ENCODE assay signal across 22 mouse cellular contexts in genomic region chr8:64928938-64929337, GRCm38 (mm10). TPM values are rescaled to one million over a fixed set of nuclear protein-coding genes. Genes with fewer than 3 reads are reported as not detected.
A peak's percentile ranks its signal among the peaks of the same experiment; 100 is the strongest.
DNase-seq lines count a peak whose midpoint lies in the region.
"Had no signal": no experiment of that assay in that cellular context is flagged by ENCODE, and none has a peak within 500 bp of the region (broad histone marks: within the 10 kb centered on the region; RNA-seq: fewer than 3 reads in every experiment).

No protein-coding gene starts in this region.

- peak; percentile 71 for DNase-seq in ES-CJ7 (ENCODE audit: low read depth, low spot score)
- peak; percentile 71 for DNase-seq in R1 (ENCODE audit: low read depth, low spot score)
- DNase-seq in ZHBTc4 (ENCODE audit: low read depth, low spot score), result peak; percentile 47
- DNase-seq in thymus, postnatal 0 days (ENCODE audit: low spot score), result no peak
- DNase-seq in thymus, adult 18-20 months, result no peak
- DNase-seq in thymus, postnatal 14 days, result no peak
- DNase-seq: adrenal gland, adult 2 months; adrenal gland, adult 8-10 months; adrenal gland, postnatal 10 days; adrenal gland, postnatal 14 days; adrenal gland, postnatal 25 days; adrenal gland, postnatal 36 days; B cell, adult 2 months; cerebellum, adult 11 months; cerebellum, adult 11-12 months; cerebellum, adult 18-20 months; cerebellum, adult 2 months; cerebellum, adult 8-10 months; cerebellum, adult 9-10 months had no signal

RNA-seq across cellular contexts. Expression of gene Tmem192, which starts 18.0 kb away (rescaled TPM):
- 49.7 and 54.5 TPM in 2 replicates for polyA plus RNA-seq in thymus, postnatal 0 days (2015; fragmentation: Nextera tagmentation; extraction: Ambion mirVana)

RNA-seq across cellular contexts. Expression of gene Trim75, which starts 58.7 kb away (rescaled TPM):
- not detected in 2 replicates for polyA plus RNA-seq in thymus, postnatal 0 days (2015; fragmentation: Nextera tagmentation; extraction: Ambion mirVana)
- polyA plus RNA-seq: adrenal gland, adult 2 months; brain, embryonic 14.5 days; CD4-positive, CD25-positive, alpha-beta regulatory T cell, adult 4 months; cerebellum, adult 2 months; G1E had no signal

Comparison
In these comparisons a context has a peak if more than half of its experiments do, and no peak if none do; other contexts are left out.
1. DNase-seq: peak in ES-CJ7 (single experiment), R1 (single experiment) and ZHBTc4 (single experiment); none in thymus, postnatal 0 days (single experiment), thymus, adult 18-20 months (0 of 2) and thymus, postnatal 14 days (single experiment).